Mouse (Mus musculus) thymus, adult 2 months (tissue): ENCODE data around the gene Prkacb. TPM values are rescaled to one million over a fixed set of nuclear protein-coding genes. Genes with fewer than 3 reads are reported as not detected.

Source experiments
- DNase-seq: peaks from one replicate; pipeline ENCODE4 v3.0.0; 2021
- H3K27ac ChIP-seq: fragments of 200-500 bp; 2 replicates; pipeline ENCODE4 v1.5.1; 2012; ENCODE audit warnings: low read length, control low read depth; ENCODE audit not compliant: control insufficient read depth, insufficient read depth
- H3K27me3 ChIP-seq: fragments of 200-500 bp; 2 replicates; pipeline ENCODE4 v1.6.1; 2012; ENCODE audit warnings: mild to moderate bottlenecking, low read length, moderate library complexity, mixed read lengths; ENCODE audit not compliant: control insufficient read depth, insufficient read depth
- H3K36me3 ChIP-seq: fragments of 200-500 bp; 2 replicates; pipeline ENCODE4 v1.6.1; 2012; ENCODE audit warnings: mild to moderate bottlenecking, low read length, moderate library complexity; ENCODE audit not compliant: control insufficient read depth, insufficient read depth
- H3K4me1 ChIP-seq: fragments of 200-500 bp; replicated peaks from 2 replicates; pipeline ENCODE4 v1.6.1; 2012; ENCODE audit warnings: low read length; ENCODE audit not compliant: control insufficient read depth, insufficient read depth
- H3K4me3 ChIP-seq: fragments of 200-500 bp; 2 replicates; pipeline ENCODE4 v1.5.1; 2012; ENCODE audit warnings: mild to moderate bottlenecking, low read length, control low read depth, moderate library complexity; ENCODE audit not compliant: control insufficient read depth, insufficient read depth
- CTCF ChIP-seq: fragments of 200-500 bp; IDR thresholded peaks from 2 replicates; pipeline ENCODE4 v1.5.1; 2012; ENCODE audit warnings: mild to moderate bottlenecking, control low read depth, low read length, moderate library complexity, borderline replicate concordance; ENCODE audit not compliant: control insufficient read depth, poor library complexity, insufficient read depth; ENCODE audit errors: extremely low read depth
- POLR2A ChIP-seq: fragments of 200-500 bp; IDR thresholded peaks from 2 replicates; pipeline ENCODE4 v1.6.1; 2012; ENCODE audit warnings: mild to moderate bottlenecking, low read length, control low read depth, moderate library complexity; ENCODE audit not compliant: control insufficient read depth, poor library complexity, insufficient read depth; ENCODE audit errors: extremely low read depth
- whole genome bisulfite sequencing: fragments of 180-500 bp; shearing (Covaris S2); methylation state at CpG from one replicate; pipeline ENCODE4 v1.1.7; 2018; 5-methylcytosine and 5-hydroxymethylcytosine counted together
- polyA plus RNA-seq: library from polyadenylated mRNA; depleted of rRNA; stranded (reverse); fragments of >200 nt; gene quantifications from 2 replicates; pipeline ENCODE4 v1.2.3, GENCODE M21; 2012

The Prkacb gene
- polyA plus RNA-seq, 1 experiment = 46.1 TPM

- 44% methylated on average over 4 of the region's 4 CpGs for WGBS
- Histone ChIP-seq H3K36me3 (no peaks in the 10 kb centered on the region), H3K27ac (no peak overlapping the region), H3K4me1 (peaks cover 18% of the 10 kb centered on the region), H3K4me3 (no peak overlapping the region), H3K27me3 (no peaks in the 10 kb centered on the region)
- TF ChIP-seq POLR2A (no peak), CTCF (no peak)
- DNase-seq = no peak
Measured at GRCm38 (mm10) chr3:146687121-146687725, 125.6 kb downstream of the Prkacb start.

- H3K4me1 ChIP-seq = peaks cover 20% of the 10 kb centered on the region
Measured at GRCm38 (mm10) chr3:146686428-146686827, 126.4 kb downstream of the Prkacb start.

GRCm38 (mm10) chr3:146684811-146685675 is 127.7 kb downstream of the Prkacb start, which contains the start of gene Samd13:
Samd13 (minus strand) TSS chr3:146685592.
- peaks cover 20% of the 10 kb centered on the region for H3K4me1 ChIP-seq
- H3K27me3 ChIP-seq = no peaks in the 10 kb centered on the region
- peak within 1 kb of the TSS; percentile 52 for H3K4me3 ChIP-seq
- peak within 1 kb of the TSS; percentile 27; the same call in 1 of the 2 replicates for H3K27ac ChIP-seq
- DNase-seq = peak; percentile 69
- peak; percentile 22; the same call in 1 of the 2 replicates for TF ChIP-seq CTCF
- 0 out of 2 replicates have a peak, but pooled peaks have one; percentile 14 for TF ChIP-seq POLR2A
- no peaks in the 10 kb centered on the region for H3K36me3 ChIP-seq
- 8% methylated on average over 50 of the region's 50 CpGs for WGBS

More at GRCm38 (mm10) chr3:146686428-146686827, 126.4 kb downstream of the Prkacb start:
- Histone ChIP-seq H3K4me3 (no peak overlapping the region), H3K36me3 (no peaks in the 10 kb centered on the region), H3K27me3 (no peaks in the 10 kb centered on the region), H3K27ac (peak overlapping the region; percentile 27; the same call in 1 of the 2 replicates)
- TF ChIP-seq CTCF (no peak), POLR2A (no peak)
- no peak for DNase-seq
- 23% methylated on average over 8 of the region's 8 CpGs for WGBS

GRCm38 (mm10) chr3:146683095-146683494 is 129.7 kb downstream of the Prkacb start:
- peaks cover 20% of the 10 kb centered on the region for H3K4me1 ChIP-seq
- no peak for TF ChIP-seq POLR2A
- no peaks in the 10 kb centered on the region for H3K27me3 ChIP-seq
- DNase-seq = no peak
- H3K36me3 ChIP-seq = no peaks in the 10 kb centered on the region
- H3K4me3 ChIP-seq = no peak overlapping the region
- 18% methylated on average over 2 of the region's 2 CpGs for WGBS
- H3K27ac ChIP-seq = no peak overlapping the region

DNA sequence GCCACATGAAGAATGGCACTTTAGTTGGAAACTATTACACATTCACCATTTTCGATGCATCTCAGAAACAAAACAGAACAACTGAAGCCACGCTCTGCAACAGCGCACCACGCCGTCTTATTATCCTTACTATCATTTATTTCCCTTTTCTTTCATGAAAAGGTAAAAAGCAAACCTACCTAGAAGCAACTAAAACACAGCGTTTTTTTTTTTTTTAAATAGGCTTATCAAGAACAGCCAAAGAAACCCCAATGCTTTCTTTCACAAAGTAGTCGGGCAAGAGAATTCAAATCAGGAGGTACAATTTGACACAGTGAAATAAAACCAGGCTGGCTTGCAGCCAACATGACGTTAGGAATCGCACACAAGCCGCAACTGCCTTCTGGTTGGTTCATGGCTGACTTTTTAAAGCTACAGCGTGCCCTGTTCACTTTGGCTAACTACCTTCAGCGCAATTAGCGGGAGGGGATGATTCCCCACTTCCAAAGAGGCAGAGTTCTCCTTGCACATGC is 130.6 kb downstream of the Prkacb start:
- no peaks in the 10 kb centered on the region for H3K27me3 ChIP-seq
- TF ChIP-seq POLR2A (no peak), CTCF (no peak)
- peak; percentile 44 for DNase-seq
- 0 out of 2 replicates have a peak overlapping the region, but pooled peaks have one; percentile 50 for H3K27ac ChIP-seq
- peak overlapping the region; percentile 13; the same call in 1 of the 2 replicates for H3K4me3 ChIP-seq
- no peaks in the 10 kb centered on the region for H3K36me3 ChIP-seq
- peaks cover 20% of the 10 kb centered on the region for H3K4me1 ChIP-seq
- WGBS = 9% methylated on average over 13 of the region's 13 CpGs

- Histone ChIP-seq H3K4me3 (peak overlapping the region; percentile 10), H3K27ac (no peak overlapping the region), H3K27me3 (no peaks in the 10 kb centered on the region), H3K36me3 (no peaks in the 10 kb centered on the region), H3K4me1 (peaks cover 20% of the 10 kb centered on the region)
- DNase-seq = no peak
- no peak for TF ChIP-seq CTCF
- TF ChIP-seq POLR2A = no peak
- WGBS = 17% methylated on average over 8 of the region's 8 CpGs
Measured at GRCm38 (mm10) chr3:146681696-146682095, 131.1 kb downstream of the Prkacb start.
